Mouse (Mus musculus) C2C12 (cell line): ENCODE data around the gene Galr3.

Source experiments
- CEBPB ChIP-seq: IDR thresholded peaks from one replicate; pipeline ENCODE4 v1.6.1; 2011; ENCODE audit warnings: low read depth, mild to moderate bottlenecking, control low read depth, moderate library complexity
- CTCF ChIP-seq: IDR thresholded peaks from one replicate; pipeline ENCODE4 v1.5.1; 2011; ENCODE audit not compliant: control insufficient read depth, insufficient read depth, insufficient read length
- FOSL1 ChIP-seq: IDR thresholded peaks from one replicate; pipeline ENCODE4 v1.8.0; 2011; ENCODE audit warnings: mild to moderate bottlenecking, low read length; ENCODE audit not compliant: poor library complexity, insufficient read depth, severe bottlenecking
- MAX ChIP-seq: IDR thresholded peaks from one replicate; pipeline ENCODE4 v1.6.1; 2011; ENCODE audit warnings: mild to moderate bottlenecking, control low read depth
- MYOD1 ChIP-seq: IDR thresholded peaks from one replicate; pipeline ENCODE4 v1.6.1; 2011; ENCODE audit warnings: low read depth; ENCODE audit not compliant: control insufficient read depth, insufficient read length
- MYOG ChIP-seq: IDR thresholded peaks from one replicate; pipeline ENCODE4 v1.6.1; 2011; ENCODE audit not compliant: control insufficient read depth, insufficient read length; ENCODE audit errors: extremely low read depth
- USF1 ChIP-seq: IDR thresholded peaks from one replicate; pipeline ENCODE4 v1.6.1; 2011; ENCODE audit warnings: low read depth, mild to moderate bottlenecking, control low read depth, moderate library complexity

DNA sequence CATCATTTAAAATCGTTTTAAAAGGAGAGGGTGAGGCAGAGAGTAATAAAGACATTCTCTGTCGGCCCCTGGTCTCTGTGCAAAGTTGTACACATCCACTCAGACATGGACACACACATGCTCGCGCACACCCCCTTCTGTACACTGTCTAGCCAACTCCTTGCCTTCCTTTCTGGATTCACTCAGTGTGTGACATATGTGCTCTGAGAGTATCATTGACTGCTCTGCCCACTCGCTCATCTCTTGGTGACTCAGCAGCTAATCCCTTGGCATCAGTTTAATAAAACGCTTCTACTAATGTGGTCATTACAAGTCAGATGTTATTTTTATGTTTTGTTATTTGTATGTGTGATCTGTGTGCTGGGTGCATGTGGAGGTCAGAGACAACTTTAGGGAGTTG is 50.6 kb downstream of the Galr3 start:
- TF ChIP-seq MYOG = no peak
- no peak for TF ChIP-seq FOSL1
- no peak for TF ChIP-seq CTCF
- no peak for TF ChIP-seq USF1
- TF ChIP-seq CEBPB = no peak
- no peak for TF ChIP-seq MYOD1
- TF ChIP-seq MAX = no peak
